Mouse (Mus musculus) myocyte (in vitro differentiated cells): ENCODE results near the gene Slc7a7.

Experiments
- MAX ChIP-seq: IDR thresholded peaks from one replicate; pipeline ENCODE4 v1.6.1; 2011; ENCODE audit warnings: low read depth, mild to moderate bottlenecking, control low read depth
- MYOD1 ChIP-seq, 3 experiments: IDR thresholded peaks; one replicate each; pipeline ENCODE4 v1.6.1; 2011; ENCODE audit warnings: control low read depth in 2 of 3, low read depth in 2 of 3, mild to moderate bottlenecking in 2 of 3, moderate library complexity in 1 of 3; ENCODE audit not compliant: insufficient read length in 2 of 3, control insufficient read depth in 1 of 3
- TCF12 ChIP-seq: IDR thresholded peaks from one replicate; pipeline ENCODE4 v1.6.1; 2011; ENCODE audit warnings: mild to moderate bottlenecking, control low read depth; ENCODE audit not compliant: poor library complexity, insufficient read depth, severe bottlenecking
- TCF3 ChIP-seq: IDR thresholded peaks from one replicate; pipeline ENCODE4 v1.6.1; 2011; ENCODE audit warnings: low read depth, control low read depth; ENCODE audit not compliant: insufficient read length
- USF1 ChIP-seq: IDR thresholded peaks from one replicate; pipeline ENCODE4 v1.6.1; 2011; ENCODE audit warnings: low read depth, mild to moderate bottlenecking, control low read depth, moderate library complexity

DNA sequence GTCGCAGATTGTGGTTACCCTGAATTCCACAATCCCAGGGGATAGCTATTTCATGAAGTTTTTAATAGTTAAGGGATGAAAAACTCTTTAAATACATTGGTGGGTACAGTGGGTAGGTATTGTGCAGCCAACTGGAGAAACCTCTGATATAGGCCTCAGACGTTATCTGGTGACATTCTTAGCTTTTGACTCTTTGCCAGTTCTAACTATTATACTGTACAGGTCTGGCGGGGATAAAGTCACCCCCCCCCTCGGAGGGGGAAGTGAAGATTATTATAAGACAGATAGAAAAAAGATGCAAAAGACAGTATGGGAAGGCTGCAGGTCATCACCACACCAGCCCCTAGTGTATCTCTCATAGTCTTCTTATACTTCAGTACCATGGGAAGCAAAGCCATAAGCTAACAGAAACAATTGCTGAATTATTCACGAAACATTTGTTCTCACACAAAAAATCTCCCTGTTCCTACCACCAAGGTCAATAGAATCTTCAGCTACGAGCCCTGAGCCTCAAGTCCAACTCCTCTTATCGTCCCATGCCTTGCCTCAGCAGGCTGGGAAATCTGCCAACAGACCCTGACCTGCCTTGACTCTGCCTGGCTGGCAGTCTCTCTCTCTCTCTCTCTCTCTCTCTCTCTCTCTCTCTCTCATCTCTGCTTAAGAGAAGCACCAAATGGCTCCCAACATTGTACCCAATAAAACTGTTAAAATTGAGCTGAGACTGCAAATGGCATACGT is 84.0 kb downstream of the Slc7a7 start:
- TF ChIP-seq MYOD1 (IDR thresholded peaks at IDR 0.05; ENCODE audit: control insufficient read depth in 1 of 3, insufficient read length in 2 of 3, low read depth in 2 of 3) = no peak
- TF ChIP-seq TCF3 = no peak
- TF ChIP-seq MAX = no peak
- no peak for TF ChIP-seq USF1
- TF ChIP-seq TCF12 = no peak
